Mouse (Mus musculus) urinary bladder, adult 2 months (tissue): ENCODE measurements around the gene Cux2. TPM values are rescaled to one million over a fixed set of nuclear protein-coding genes. Genes with fewer than 3 reads are reported as not detected.

Experiments used
- DNase-seq: peaks from one replicate; pipeline ENCODE4 v3.0.0; 2022; ENCODE audit warnings: low spot score
- polyA plus RNA-seq: library from polyadenylated mRNA; depleted of rRNA; stranded (reverse); fragments of >200 nt; gene quantifications from 2 replicates; pipeline ENCODE4 v1.2.3, GENCODE M21; 2012; rRNA removed

Gene Cux2
- polyA plus RNA-seq, 1 experiment, result 4.7 TPM

DNA sequence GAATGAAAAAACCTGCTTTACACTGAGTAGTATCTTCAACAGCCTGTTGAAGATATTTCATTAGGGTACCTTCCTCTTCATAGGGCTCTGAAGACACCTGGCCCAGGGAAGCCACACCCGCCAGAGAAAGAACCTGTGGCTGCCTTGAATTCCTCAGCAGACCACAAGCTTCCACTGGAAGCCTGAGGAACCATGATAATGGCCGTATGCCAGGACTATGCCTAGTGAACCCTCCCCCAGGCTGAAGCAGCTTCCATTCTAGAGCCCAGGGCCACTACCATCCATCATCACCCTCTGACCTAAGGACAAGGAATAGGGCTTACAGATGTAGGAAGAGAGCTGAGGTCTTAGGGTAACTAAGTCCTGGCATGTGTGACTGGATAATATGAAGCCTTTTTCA lies 229.7 kb downstream of the Cux2 start:
- peak; percentile 19 for DNase-seq

- DNase-seq, result peak; percentile 21
Measured at GRCm38 (mm10) chr5:121819559-121819958, 230.3 kb downstream of the Cux2 start.

- no peak for DNase-seq
Measured at GRCm38 (mm10) chr5:121818862-121819261, 231.0 kb downstream of the Cux2 start.

GRCm38 (mm10) chr5:121818401-121818800 lies 231.5 kb downstream of the Cux2 start:
- no peak for DNase-seq

- DNase-seq, result no peak
Measured at GRCm38 (mm10) chr5:121817551-121817950, 232.4 kb downstream of the Cux2 start.

- DNase-seq, result no peak
Measured at GRCm38 (mm10) chr5:121816611-121817010, 233.3 kb downstream of the Cux2 start.

DNA sequence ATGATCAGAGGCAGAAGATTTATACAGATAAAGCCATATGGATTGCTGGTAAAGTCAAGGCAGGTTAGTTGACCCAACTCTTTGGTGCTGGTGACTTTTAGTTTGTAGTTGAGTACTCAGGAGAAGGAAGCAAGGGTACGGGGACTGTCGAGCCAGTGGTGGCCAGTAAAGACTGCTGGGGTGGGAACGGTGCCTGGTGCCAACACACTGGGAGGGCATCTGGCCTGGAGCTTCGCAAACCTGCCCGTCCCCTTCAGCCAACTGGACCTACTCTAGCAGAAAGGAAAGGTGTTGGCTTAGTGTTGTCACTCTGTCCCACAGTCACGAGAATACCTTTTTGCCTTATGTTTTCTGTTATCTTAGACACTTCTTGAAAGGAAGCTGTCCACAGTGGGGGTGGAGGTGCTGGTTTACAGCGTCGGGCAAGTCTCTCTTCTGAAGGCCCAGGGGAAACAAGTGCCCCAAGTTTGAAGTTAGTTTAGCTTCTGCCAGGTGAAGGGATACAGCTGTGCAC lies 234.0 kb downstream of the Cux2 start:
- DNase-seq, result no peak

DNA sequence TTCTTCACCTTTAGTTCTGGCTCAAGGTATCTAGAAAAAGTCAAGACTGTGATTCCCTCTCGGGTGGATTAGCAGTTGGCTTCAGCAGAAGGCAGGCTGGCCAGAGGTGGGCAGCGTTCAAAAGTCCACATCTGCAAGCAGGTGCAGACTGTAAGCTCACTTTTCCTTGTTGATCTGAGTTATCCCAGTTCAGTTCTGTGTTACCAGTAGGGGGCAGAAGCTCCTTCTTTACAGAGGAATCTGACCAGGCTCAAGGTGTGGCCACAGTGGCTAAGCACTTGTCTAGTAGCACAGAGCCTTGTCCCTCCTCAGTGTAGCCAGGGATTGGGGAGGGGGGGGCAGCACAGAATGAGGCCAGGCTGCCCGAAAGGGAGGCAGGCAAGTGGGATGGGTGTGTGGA lies 234.8 kb downstream of the Cux2 start:
- no peak for DNase-seq

DNA sequence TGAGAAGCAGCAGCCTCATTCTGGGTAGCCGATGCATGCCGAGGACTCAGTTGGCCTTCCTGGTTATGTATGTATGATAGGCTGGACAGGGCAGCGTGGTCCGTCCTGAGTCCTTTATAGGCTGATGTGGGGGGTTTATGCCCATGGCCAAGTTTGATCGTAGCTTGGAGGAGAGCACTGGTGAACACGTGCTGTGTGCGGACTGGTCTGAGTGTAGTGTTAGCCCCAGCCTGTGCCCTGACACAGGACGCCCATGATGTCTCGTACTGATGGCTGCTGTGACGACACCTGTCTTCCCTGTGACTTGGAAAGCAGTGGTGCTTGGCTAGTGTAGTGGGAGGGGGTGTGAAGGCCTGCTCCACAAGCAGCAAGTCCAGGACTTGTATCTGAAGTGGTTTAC lies 236.2 kb downstream of the Cux2 start:
- no peak for DNase-seq

DNA sequence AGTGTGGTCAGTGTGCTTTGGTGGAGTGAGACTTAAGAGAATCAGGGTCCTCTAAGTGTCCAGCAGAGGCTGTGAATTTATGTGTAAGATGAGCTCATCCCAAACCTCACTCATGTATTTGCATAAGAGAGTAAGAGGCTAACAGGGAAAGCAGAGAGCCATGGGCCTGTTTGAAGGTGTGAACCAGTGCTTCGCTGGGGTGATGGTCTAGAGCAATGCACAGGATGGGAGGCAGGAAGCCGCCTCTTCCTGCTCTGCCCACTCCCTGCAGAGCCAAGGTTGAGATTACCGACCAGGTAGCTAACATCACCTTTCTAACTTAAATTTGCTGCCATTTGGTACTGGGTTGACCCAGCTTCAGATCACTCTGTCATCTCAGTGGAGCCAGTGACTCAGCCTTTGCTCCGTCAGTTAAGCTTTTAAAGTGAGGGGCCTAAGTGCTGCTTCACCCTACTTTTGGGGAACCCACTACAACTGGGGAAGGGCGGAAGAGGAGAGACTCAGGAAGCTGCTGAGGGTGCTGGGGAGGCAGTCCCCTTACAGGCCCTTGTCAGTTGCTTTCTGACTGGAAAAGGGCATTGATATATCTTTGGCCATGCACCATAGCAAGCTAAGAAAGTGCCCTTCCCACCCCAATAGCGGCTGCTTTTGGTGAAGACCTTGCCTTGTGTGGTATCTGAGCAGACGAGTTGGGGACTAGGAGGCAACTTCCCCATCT lies 237.2 kb downstream of the Cux2 start:
- DNase-seq, result no peak

GRCm38 (mm10) chr5:121811485-121811931 lies 238.4 kb downstream of the Cux2 start:
- no peak for DNase-seq

DNA sequence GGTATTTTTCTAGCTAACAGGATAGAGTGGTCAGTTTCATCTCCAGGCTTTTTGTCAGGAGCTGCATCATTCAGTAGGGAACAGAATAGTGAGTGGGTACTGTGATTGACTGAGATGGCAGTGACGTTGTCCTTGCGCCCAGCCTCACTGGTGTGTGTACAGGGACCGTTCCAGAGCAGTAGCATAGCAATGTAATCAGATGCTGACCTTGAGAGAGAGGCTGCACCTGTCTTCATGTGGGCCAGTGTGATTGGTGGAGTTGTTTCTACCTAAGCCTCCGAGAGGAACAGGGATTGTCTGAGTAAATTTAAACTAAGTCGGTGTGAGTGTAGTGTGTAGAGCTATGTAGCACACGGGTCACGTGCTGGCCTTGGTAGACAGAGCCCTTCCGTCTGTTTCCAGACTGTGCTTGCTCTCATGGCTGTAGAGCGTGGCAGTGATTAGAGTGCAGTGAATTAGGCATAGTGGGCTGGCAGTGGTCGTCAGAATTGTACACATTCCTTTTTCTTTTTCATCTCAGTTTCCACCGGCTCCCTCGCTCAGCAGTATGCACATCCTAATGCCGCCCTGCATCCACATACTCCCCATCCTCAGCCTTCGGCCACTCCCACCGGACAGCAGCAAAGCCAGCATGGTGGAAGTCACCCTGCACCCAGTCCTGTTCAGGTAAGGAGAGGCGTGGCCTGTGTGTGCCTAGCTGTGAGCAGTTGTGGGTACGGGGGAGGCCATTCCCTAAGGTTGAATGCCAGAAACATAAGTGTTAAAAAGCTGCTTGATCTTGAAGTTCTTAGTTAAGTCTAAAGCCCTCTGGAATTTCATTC lies 239.4 kb downstream of the Cux2 start:
- DNase-seq, result no peak

DNA sequence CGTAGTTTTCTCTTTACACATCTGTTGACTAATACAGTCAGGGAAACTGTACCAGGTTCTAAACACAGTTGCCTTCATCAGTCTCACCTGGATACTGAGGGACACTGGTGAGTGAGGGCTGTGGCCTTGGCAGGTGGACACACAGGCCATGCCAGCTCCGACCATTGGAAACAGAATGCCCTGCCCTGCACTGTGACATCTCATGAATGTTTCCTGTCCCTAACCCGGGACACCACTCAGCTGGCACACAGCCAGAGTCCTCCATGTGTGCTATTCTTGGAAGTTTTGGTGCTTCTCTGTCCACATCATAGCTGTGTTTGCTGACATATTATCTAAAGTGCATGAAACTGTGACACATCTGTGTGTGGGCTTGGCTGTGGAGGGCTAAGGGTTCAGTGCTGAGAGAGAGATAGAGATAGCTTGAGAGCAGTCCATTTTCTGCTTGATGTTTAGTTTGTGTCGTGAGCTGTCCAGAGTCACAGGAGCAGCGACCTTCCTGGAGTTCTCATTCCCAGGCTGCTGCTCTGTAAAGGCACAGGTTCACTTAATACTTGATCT lies 240.2 kb downstream of the Cux2 start:
- no peak for DNase-seq

DNA sequence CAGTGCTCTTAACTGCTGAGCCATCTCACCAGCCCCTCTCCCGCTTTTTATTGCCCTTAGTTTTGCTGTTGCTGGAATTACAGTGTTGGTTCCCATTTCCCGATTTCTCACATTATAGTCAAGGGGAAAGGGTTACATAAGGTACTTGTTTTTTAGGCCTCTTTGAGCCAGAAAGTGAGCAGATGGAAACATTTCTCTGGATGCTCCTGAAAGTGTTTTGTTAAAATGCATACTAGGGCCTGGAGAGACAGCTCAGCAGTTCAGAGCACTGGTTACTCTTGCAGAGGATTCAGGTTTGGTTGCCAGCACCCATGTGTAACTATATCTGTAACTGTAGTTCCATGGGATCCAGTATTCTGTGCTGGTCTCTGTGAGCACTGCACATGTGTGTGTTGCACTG lies 241.7 kb downstream of the Cux2 start:
- no peak for DNase-seq

GRCm38 (mm10) chr5:121807186-121807585 lies 242.7 kb downstream of the Cux2 start:
- no peak for DNase-seq

Other genes starting within 250 kb of the Cux2 start
- 22.2 and 25.8 TPM in 2 replicates for gene Sh2b3, start 212.5 kb downstream of the Cux2 start, polyA plus RNA-seq
- gene Pheta1, start 201.1 kb downstream of the Cux2 start, polyA plus RNA-seq, result 11.3 and 12.2 TPM in 2 replicates
- not detected in 2 replicates for gene Myl2, start 50.8 kb upstream of the Cux2 start, polyA plus RNA-seq
- gene Ccdc63, start 90.7 kb upstream of the Cux2 start, polyA plus RNA-seq, result 0.18 and 0.19 TPM in 2 replicates
- 167 and 172 TPM in 2 replicates for gene Ppp1cc, start 108.2 kb upstream of the Cux2 start, polyA plus RNA-seq
- 3.6 and 6.0 TPM in 2 replicates for gene Hvcn1, start 156.7 kb upstream of the Cux2 start, polyA plus RNA-seq
- 15.6 and 17.7 TPM in 2 replicates for gene Tctn1, start 214.4 kb upstream of the Cux2 start, polyA plus RNA-seq
- gene Pptc7, start 234.3 kb upstream of the Cux2 start, polyA plus RNA-seq, result 22.6 and 25.2 TPM in 2 replicates